Mouse (Mus musculus): ENCODE measurements around the gene Ncoa5. TPM values are rescaled to one million over a fixed set of nuclear protein-coding genes. Genes with fewer than 3 reads are reported as not detected.

Ncoa5 gene
- 31.2 TPM for polyA plus RNA-seq (2012; fragmentation: generic; extraction: Trizol)
- long read RNA-seq, experiment 1, partial matches to known transcripts, result 5 of 17 reads
- long read RNA-seq, experiment 1, other reads (novel, unspliced or antisense), result 8 of 17 reads
- long read RNA-seq, experiment 2, transcript Ncoa5-201 (8 exons, 3,179 nt), result major isoform, 13 of 27 reads
- long read RNA-seq, experiment 2, transcript Ncoa5-203 (8 exons, 3,117 nt), result minor isoform, 7 of 27 reads
- long read RNA-seq, experiment 2, partial matches to known transcripts, result 4 of 27 reads
- long read RNA-seq, experiment 2, other reads (novel, unspliced or antisense), result 3 of 27 reads

DNA sequence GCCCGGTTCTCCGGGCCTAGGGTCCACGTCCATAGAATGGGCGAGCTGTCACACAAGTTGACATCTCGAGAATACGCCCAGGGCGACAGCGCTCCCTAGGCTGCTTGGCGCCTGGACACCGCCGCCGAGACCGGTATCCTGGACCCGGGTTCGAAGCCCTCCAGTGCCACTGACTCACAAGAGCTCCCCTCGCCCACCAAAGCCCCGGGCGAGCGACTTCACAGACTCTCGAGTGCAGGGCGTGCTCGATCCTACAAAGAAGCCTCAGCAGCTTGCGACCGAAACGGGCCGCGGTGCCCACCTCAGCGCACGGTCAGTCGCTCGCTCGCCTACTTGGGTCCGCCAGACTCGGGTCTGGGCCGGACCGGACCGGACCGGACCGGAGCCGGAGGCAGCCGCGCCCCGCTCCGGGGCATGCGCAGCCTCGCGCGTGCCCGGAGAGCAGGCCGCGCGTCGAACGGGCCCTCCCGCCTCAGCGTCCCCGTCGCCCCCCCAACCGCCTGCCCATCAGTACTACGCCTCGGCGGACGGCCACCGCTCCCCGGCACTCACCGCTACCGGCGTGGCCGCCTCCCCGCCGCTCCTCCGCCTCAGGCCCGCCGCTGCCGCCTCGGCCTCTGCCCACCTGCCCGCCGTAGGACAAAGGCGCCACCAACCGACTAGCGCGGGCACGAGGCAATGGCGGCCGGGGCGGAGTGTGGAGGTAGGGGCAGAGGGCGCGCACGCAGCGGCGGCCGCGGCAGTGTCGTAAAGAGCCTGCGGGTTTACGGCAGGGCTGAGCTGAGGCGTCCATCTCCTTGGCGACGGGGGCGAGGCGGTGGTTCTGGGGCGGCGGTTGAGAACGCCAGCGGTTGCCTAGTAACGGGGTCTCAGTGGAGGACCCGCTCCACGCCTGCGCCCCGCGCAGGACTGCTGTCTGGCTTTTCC, at the start of gene Ncoa5:
TSS of gene Ncoa5 (minus strand) at position 737 of the 927 bp plus-strand sequence.
- Histone ChIP-seq H3ac (ENCODE audit: control insufficient read depth, insufficient read length, low read depth) (peak within 1 kb of the TSS; percentile 92), H3K79me3 (ENCODE audit: low read depth) (peaks cover 46% of the 10 kb centered on the region), H3K4me3 (ENCODE audit: insufficient read depth, poor library complexity, severe bottlenecking) (peak within 1 kb of the TSS; percentile 87), H3K36me3 (ENCODE audit: control insufficient read depth, insufficient read depth) (peaks cover 9% of the 10 kb centered on the region), H3K27me3 (ENCODE audit: control insufficient read depth, insufficient read depth, insufficient read length) (peaks cover 3% of the 10 kb centered on the region), H3K79me2 (ENCODE audit: control insufficient read depth, insufficient read depth) (peaks cover 55% of the 10 kb centered on the region)
- TF ChIP-seq CEBPB (IDR thresholded peaks at IDR 0.05; ENCODE audit: low read depth) (no peak), CTCF (IDR thresholded peaks at IDR 0.05; ENCODE audit: control insufficient read depth, insufficient read depth, insufficient read length) (peak; percentile 42)

DNA sequence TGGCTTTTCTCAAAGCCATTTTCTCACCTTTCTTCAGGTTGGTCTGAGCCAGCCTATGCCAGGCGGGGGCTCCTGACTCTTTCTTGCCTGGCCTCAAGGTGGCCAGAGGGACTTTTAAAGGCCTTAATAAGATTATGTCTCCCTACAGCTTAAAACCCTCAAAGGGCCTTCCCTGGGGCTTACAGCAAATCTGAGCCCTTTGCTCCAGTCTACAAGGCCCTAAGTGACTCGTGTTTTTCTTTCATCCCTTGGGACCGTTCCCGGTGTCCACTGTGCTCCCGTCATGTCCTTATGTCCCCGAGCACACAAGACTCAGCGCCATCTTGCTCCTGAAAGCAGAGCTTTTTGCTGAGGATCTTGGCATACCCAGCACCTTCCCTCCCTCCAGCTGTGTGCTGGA, 46.6 kb upstream of the Ncoa5 start:
- Histone ChIP-seq H3K4me3 (ENCODE audit: insufficient read depth, poor library complexity, severe bottlenecking) (no peak overlapping the region), H3K27me3 (ENCODE audit: control insufficient read depth, insufficient read depth, insufficient read length) (peaks cover 62% of the 10 kb centered on the region), H3K36me3 (ENCODE audit: control insufficient read depth, insufficient read depth) (no peaks in the 10 kb centered on the region), H3K79me2 (ENCODE audit: control insufficient read depth, insufficient read depth) (no peaks in the 10 kb centered on the region), H3K79me3 (ENCODE audit: low read depth) (no peaks in the 10 kb centered on the region), H3ac (ENCODE audit: control insufficient read depth, insufficient read length, low read depth) (no peak overlapping the region)
- TF ChIP-seq MYOD1 (IDR thresholded peaks at IDR 0.05; ENCODE audit: control insufficient read depth, insufficient read length, low read depth) (no peak), FOSL1 (IDR thresholded peaks at IDR 0.05; ENCODE audit: insufficient read depth, low read length, poor library complexity, severe bottlenecking) (no peak), CTCF (IDR thresholded peaks at IDR 0.05; ENCODE audit: control insufficient read depth, insufficient read depth, insufficient read length) (no peak), USF1 (IDR thresholded peaks at IDR 0.05; ENCODE audit: low read depth) (no peak), CEBPB (IDR thresholded peaks at IDR 0.05; ENCODE audit: low read depth) (no peak), MYOG (IDR thresholded peaks at IDR 0.05; ENCODE audit: control insufficient read depth, extremely low read depth, insufficient read length) (no peak), MAX (IDR thresholded peaks at IDR 0.05) (no peak)

- Histone ChIP-seq H3K4me3 (ENCODE audit: insufficient read depth, poor library complexity, severe bottlenecking) (no peak overlapping the region), H3K79me2 (ENCODE audit: control insufficient read depth, insufficient read depth) (no peaks in the 10 kb centered on the region), H3K79me3 (ENCODE audit: low read depth) (no peaks in the 10 kb centered on the region), H3ac (ENCODE audit: control insufficient read depth, insufficient read length, low read depth) (no peak overlapping the region), H3K27me3 (ENCODE audit: control insufficient read depth, insufficient read depth, insufficient read length) (peaks cover 62% of the 10 kb centered on the region), H3K36me3 (ENCODE audit: control insufficient read depth, insufficient read depth) (no peaks in the 10 kb centered on the region)
- TF ChIP-seq CTCF (IDR thresholded peaks at IDR 0.05; ENCODE audit: control insufficient read depth, insufficient read depth, insufficient read length) (no peak), USF1 (IDR thresholded peaks at IDR 0.05; ENCODE audit: low read depth) (no peak), MYOG (IDR thresholded peaks at IDR 0.05; ENCODE audit: control insufficient read depth, extremely low read depth, insufficient read length) (no peak)
Observed at GRCm38 (mm10) chr2:165080657-165081056, 46.0 kb upstream of the Ncoa5 start.

DNA sequence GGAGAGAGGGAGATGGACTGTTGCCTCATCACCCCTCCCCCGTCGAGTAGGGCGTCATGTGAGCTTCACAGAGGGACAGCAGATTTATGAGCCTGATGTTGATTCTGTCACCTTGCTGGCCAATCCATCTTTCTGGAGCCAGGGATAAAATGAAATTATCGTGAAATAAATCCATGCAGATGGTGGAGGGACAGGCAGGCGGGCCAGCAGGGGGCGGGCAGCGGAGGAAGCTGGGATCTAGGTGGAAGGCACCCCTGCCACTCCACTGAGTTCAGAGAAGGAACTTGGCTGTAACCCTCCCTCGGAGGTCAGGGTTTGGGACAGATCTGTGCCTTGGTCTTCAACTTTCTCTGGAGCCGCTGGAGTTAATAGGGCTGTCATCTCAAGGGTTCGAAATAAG, 43.9 kb upstream of the Ncoa5 start:
- Histone ChIP-seq H3K27me3 (ENCODE audit: control insufficient read depth, insufficient read depth, insufficient read length) (peaks cover 55% of the 10 kb centered on the region), H3K36me3 (ENCODE audit: control insufficient read depth, insufficient read depth) (no peaks in the 10 kb centered on the region), H3ac (ENCODE audit: control insufficient read depth, insufficient read length, low read depth) (no peak overlapping the region), H3K79me3 (ENCODE audit: low read depth) (no peaks in the 10 kb centered on the region), H3K79me2 (ENCODE audit: control insufficient read depth, insufficient read depth) (no peaks in the 10 kb centered on the region), H3K4me3 (ENCODE audit: insufficient read depth, poor library complexity, severe bottlenecking) (no peak overlapping the region)
- TF ChIP-seq MYOD1 (IDR thresholded peaks at IDR 0.05; ENCODE audit: control insufficient read depth, insufficient read length, low read depth) (no peak), FOSL1 (IDR thresholded peaks at IDR 0.05; ENCODE audit: insufficient read depth, low read length, poor library complexity, severe bottlenecking) (no peak), MAX (IDR thresholded peaks at IDR 0.05) (no peak), CEBPB (IDR thresholded peaks at IDR 0.05; ENCODE audit: low read depth) (no peak), CTCF (IDR thresholded peaks at IDR 0.05; ENCODE audit: control insufficient read depth, insufficient read depth, insufficient read length) (peak; percentile 13)

DNA sequence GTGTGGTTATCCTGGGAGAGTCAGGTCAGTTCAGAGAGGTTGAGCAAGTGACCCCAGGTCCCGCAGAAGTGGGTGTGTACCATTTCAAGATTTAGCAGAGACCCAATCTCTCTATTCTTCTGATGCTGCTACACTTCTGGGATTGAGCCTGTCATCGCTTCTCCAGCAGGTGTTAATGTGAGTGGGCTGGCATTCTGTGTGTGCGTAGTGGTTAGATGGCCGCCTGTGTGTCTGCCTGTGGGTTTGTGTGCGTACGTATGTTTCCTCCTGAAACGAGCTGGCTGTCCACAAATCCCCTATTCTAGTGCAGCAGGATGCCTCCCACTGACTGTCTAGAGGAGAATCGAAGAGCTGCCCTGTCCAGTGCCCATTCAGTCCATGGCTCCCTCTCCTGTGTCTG, 43.4 kb upstream of the Ncoa5 start:
- H3K79me3 ChIP-seq (ENCODE audit: low read depth), result no peaks in the 10 kb centered on the region
- no peaks in the 10 kb centered on the region for H3K79me2 ChIP-seq (ENCODE audit: control insufficient read depth, insufficient read depth)
- no peak overlapping the region for H3K4me3 ChIP-seq (ENCODE audit: insufficient read depth, poor library complexity, severe bottlenecking)
- H3K36me3 ChIP-seq (ENCODE audit: control insufficient read depth, insufficient read depth), result no peaks in the 10 kb centered on the region
- H3K27me3 ChIP-seq (ENCODE audit: control insufficient read depth, insufficient read depth, insufficient read length), result peaks cover 61% of the 10 kb centered on the region
- TF ChIP-seq CEBPB (IDR thresholded peaks at IDR 0.05; ENCODE audit: low read depth) (no peak), MAX (IDR thresholded peaks at IDR 0.05) (no peak), USF1 (IDR thresholded peaks at IDR 0.05; ENCODE audit: low read depth) (no peak)
- H3ac ChIP-seq (ENCODE audit: control insufficient read depth, insufficient read length, low read depth), result no peak overlapping the region

- H3K36me3 ChIP-seq (ENCODE audit: control insufficient read depth, insufficient read depth), result no peaks in the 10 kb centered on the region
- peaks cover 66% of the 10 kb centered on the region for H3K27me3 ChIP-seq (ENCODE audit: control insufficient read depth, insufficient read depth, insufficient read length)
- no peaks in the 10 kb centered on the region for H3K79me3 ChIP-seq (ENCODE audit: low read depth)
- H3ac ChIP-seq (ENCODE audit: control insufficient read depth, insufficient read length, low read depth), result no peak overlapping the region
- H3K79me2 ChIP-seq (ENCODE audit: control insufficient read depth, insufficient read depth), result no peaks in the 10 kb centered on the region
- TF ChIP-seq MYOG (IDR thresholded peaks at IDR 0.05; ENCODE audit: control insufficient read depth, extremely low read depth, insufficient read length), result no peak
- TF ChIP-seq MAX (IDR thresholded peaks at IDR 0.05), result no peak
- TF ChIP-seq CEBPB (IDR thresholded peaks at IDR 0.05; ENCODE audit: low read depth), result no peak
- no peak for TF ChIP-seq USF1 (IDR thresholded peaks at IDR 0.05; ENCODE audit: low read depth)
- TF ChIP-seq CTCF (IDR thresholded peaks at IDR 0.05; ENCODE audit: control insufficient read depth, insufficient read depth, insufficient read length), result no peak
- TF ChIP-seq FOSL1 (IDR thresholded peaks at IDR 0.05; ENCODE audit: insufficient read depth, low read length, poor library complexity, severe bottlenecking), result no peak
- no peak for TF ChIP-seq MYOD1 (IDR thresholded peaks at IDR 0.05; ENCODE audit: control insufficient read depth, insufficient read length, low read depth)
- H3K4me3 ChIP-seq (ENCODE audit: insufficient read depth, poor library complexity, severe bottlenecking), result no peak overlapping the region
Observed at GRCm38 (mm10) chr2:165077055-165077454, 42.4 kb upstream of the Ncoa5 start.

All from C2C12 (cell line).